Mouse (Mus musculus): Measurements from ENCODE around the gene Olfr645.

Olfr645 gene

GRCm38 (mm10) chr7:104085365-104085764 lies at the start of gene Olfr645:
Gene Olfr645 (minus strand): TSS chr7:104085465.
- DNase-seq = no peak

GRCm38 (mm10) chr7:104129726-104130125 lies 44.5 kb upstream of the Olfr645 start, which contains the start of gene Ubqln5:
Gene Ubqln5 (minus strand): TSS chr7:104129826.
- peak; percentile 84 for DNase-seq

GRCm38 (mm10) chr7:104104757-104104972 lies 19.4 kb upstream of the Olfr645 start, which contains the start of gene Olfr646:
Gene Olfr646 (plus strand): TSS chr7:104104873.
- no peak for DNase-seq

GRCm38 (mm10) chr7:104103913-104104756 lies 18.9 kb upstream of the Olfr645 start:
- no peak for DNase-seq

- no peak for DNase-seq
Measured at GRCm38 (mm10) chr7:104071769-104072168, 13.5 kb downstream of the Olfr645 start, which contains the start of gene Olfr644. Gene Olfr644 (minus strand): TSS chr7:104071869.

GRCm38 (mm10) chr7:104061345-104061744 lies 23.9 kb downstream of the Olfr645 start, which contains the start of gene 4930516K23Rik:
Gene 4930516K23Rik (minus strand): TSS chr7:104061445.
- no peak for DNase-seq

GRCm38 (mm10) chr7:104059215-104059614 lies 26.1 kb downstream of the Olfr645 start:
- no peak for DNase-seq

- no peak for DNase-seq
Measured at GRCm38 (mm10) chr7:104052566-104052965, 32.7 kb downstream of the Olfr645 start, which contains the start of gene Olfr642. Gene Olfr642 (minus strand): TSS chr7:104052666.

- DNase-seq = no peak
Measured at GRCm38 (mm10) chr7:104050745-104051144, 34.5 kb downstream of the Olfr645 start.

GRCm38 (mm10) chr7:104035145-104035544 lies 50.1 kb downstream of the Olfr645 start, which contains the start of gene Olfr641:
Gene Olfr641 (plus strand): TSS chr7:104035445.
- DNase-seq = no peak
